Mouse (Mus musculus): ENCODE data around the gene Rfx3. TPM values are rescaled to one million over a fixed set of nuclear protein-coding genes. Genes with fewer than 3 reads are reported as not detected.

Rfx3 gene
- polyA plus RNA-seq, 1 experiment, result 14.4 TPM

DNA sequence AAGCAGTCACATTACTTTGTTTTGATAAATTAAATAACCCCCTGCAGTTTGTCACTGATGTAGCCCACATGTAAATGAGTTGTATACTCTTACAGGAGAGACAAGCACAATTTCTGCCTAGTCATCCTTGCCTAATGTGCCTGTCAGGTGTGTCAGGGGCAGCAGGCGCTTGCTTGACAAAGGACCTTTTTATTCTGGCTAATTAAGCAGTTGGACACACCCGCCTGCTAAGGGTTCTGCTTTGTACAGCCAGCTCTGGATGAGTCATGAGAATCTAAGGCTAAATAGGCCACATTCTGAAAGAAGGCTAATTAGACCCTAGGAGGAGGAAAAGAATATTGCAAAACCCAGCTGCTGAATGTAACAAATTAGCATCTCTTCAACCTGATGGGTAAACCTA, 106.3 kb downstream of the Rfx3 start:
- no peaks in the 10 kb centered on the region for H3K9me3 ChIP-seq (replicated peaks; ENCODE audit: control insufficient read depth, insufficient read depth, low read length, poor library complexity, severe bottlenecking)
- no peak overlapping the region; the same call in 1 of the 2 replicates for H3K9ac ChIP-seq (ENCODE audit: low read depth, poor library complexity, severe bottlenecking)
- no peaks in the 10 kb centered on the region for H3K27me3 ChIP-seq (ENCODE audit: control insufficient read depth, insufficient read depth, low read length, poor library complexity, severe bottlenecking)
- H3K36me3 ChIP-seq (ENCODE audit: control insufficient read depth, insufficient read depth, low read length, poor library complexity, severe bottlenecking), result no peaks in the 10 kb centered on the region
- TF ChIP-seq EP300 (IDR thresholded peaks at IDR 0.05; ENCODE audit: insufficient read depth, low read depth, low read length) (peak; percentile 98), POLR2A (IDR thresholded peaks at IDR 0.05; ENCODE audit: insufficient read depth, low read length) (no peak), CTCF (IDR thresholded peaks at IDR 0.05; ENCODE audit: low read depth, low read length) (no peak)
- H3K27ac ChIP-seq (ENCODE audit: insufficient read depth, low read length), result peak overlapping the region; percentile 98
- no peak overlapping the region for H3K4me3 ChIP-seq (ENCODE audit: low read depth, low read length)
- peaks cover 7% of the 10 kb centered on the region for H3K4me1 ChIP-seq (ENCODE audit: control insufficient read depth, insufficient read depth, low read length)

DNA sequence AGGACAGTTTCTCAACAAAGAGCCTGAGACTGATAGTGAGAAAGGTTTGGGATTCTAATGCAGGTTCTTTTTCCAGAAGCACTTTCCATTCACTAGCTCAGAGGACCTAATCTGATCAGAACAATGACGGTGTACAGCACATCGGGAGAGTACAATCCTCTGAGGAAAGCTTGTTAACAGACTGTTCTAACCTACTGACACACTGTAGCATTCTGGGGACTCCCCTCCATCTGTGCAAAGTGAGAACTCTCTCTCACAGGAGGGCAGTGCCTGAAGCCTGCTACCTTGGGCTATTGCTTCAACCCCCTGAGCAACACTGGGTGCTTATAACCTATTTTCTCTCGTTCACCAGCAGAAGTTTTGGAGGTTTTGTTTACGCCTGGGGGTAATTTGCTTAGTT, 106.8 kb downstream of the Rfx3 start:
- Histone ChIP-seq H3K27me3 (ENCODE audit: control insufficient read depth, insufficient read depth, low read length, poor library complexity, severe bottlenecking) (no peaks in the 10 kb centered on the region), H3K9ac (ENCODE audit: low read depth, poor library complexity, severe bottlenecking) (no peak overlapping the region; the same call in 1 of the 2 replicates), H3K9me3 (replicated peaks; ENCODE audit: control insufficient read depth, insufficient read depth, low read length, poor library complexity, severe bottlenecking) (no peaks in the 10 kb centered on the region), H3K4me1 (ENCODE audit: control insufficient read depth, insufficient read depth, low read length) (peaks cover 7% of the 10 kb centered on the region), H3K4me3 (ENCODE audit: low read depth, low read length) (no peak overlapping the region), H3K36me3 (ENCODE audit: control insufficient read depth, insufficient read depth, low read length, poor library complexity, severe bottlenecking) (no peaks in the 10 kb centered on the region), H3K27ac (ENCODE audit: insufficient read depth, low read length) (peak overlapping the region; percentile 98)
- TF ChIP-seq EP300 (IDR thresholded peaks at IDR 0.05; ENCODE audit: insufficient read depth, low read depth, low read length), result no peak
- TF ChIP-seq POLR2A (IDR thresholded peaks at IDR 0.05; ENCODE audit: insufficient read depth, low read length), result no peak
- no peak for TF ChIP-seq CTCF (IDR thresholded peaks at IDR 0.05; ENCODE audit: low read depth, low read length)

DNA sequence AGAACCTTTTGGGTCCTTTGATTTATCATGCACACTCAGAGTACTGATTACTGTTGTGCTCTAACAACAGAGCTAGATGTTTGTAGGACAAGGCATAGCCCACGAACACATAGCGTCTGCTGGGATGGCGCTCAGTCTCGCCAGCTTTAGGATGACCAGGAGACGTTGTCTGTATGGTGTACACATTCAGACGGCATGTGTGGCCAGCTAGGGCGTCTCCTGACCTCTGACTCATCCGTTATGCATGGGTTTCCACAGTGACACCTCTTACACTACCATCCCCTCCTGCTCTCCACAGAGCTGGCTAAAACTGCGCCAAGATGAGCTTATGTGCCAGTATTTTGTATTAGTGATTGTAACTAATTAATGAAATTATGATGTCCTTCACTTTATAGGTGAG, 108.4 kb downstream of the Rfx3 start:
- H3K36me3 ChIP-seq (ENCODE audit: control insufficient read depth, insufficient read depth, low read length, poor library complexity, severe bottlenecking), result no peaks in the 10 kb centered on the region; the same call in 1 of the 2 replicates
- no peaks in the 10 kb centered on the region for H3K27me3 ChIP-seq (ENCODE audit: control insufficient read depth, insufficient read depth, low read length, poor library complexity, severe bottlenecking)
- no peak overlapping the region for H3K4me3 ChIP-seq (ENCODE audit: low read depth, low read length)
- no peak overlapping the region for H3K9ac ChIP-seq (ENCODE audit: low read depth, poor library complexity, severe bottlenecking)
- H3K4me1 ChIP-seq (ENCODE audit: control insufficient read depth, insufficient read depth, low read length), result peaks cover 7% of the 10 kb centered on the region
- no peak overlapping the region for H3K27ac ChIP-seq (ENCODE audit: insufficient read depth, low read length)
- TF ChIP-seq CTCF (IDR thresholded peaks at IDR 0.05; ENCODE audit: low read depth, low read length) (no peak), POLR2A (IDR thresholded peaks at IDR 0.05; ENCODE audit: insufficient read depth, low read length) (no peak), EP300 (IDR thresholded peaks at IDR 0.05; ENCODE audit: insufficient read depth, low read depth, low read length) (no peak)
- H3K9me3 ChIP-seq (replicated peaks; ENCODE audit: control insufficient read depth, insufficient read depth, low read length, poor library complexity, severe bottlenecking), result no peaks in the 10 kb centered on the region

DNA sequence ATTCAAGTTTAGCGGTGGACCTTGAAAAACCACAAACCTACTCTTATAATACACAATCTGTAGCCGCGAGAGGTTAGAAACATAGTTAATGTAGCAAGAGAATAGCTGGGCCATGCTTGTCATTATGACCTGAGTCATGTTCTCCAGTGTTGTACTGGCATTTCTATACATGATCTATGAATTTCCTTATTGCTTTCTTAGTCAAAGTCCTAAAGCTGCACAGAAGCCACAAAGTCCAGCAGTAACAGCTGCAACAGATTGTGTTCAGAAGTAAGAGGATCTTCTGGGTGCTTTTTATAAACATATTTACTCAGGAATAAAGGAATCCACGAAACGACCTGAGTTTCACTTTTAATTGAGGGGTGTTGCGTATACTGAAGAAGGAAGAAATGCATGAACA, 109.3 kb downstream of the Rfx3 start:
- no peak overlapping the region for H3K4me3 ChIP-seq (ENCODE audit: low read depth, low read length)
- no peak overlapping the region for H3K27ac ChIP-seq (ENCODE audit: insufficient read depth, low read length)
- no peak overlapping the region for H3K9ac ChIP-seq (ENCODE audit: low read depth, poor library complexity, severe bottlenecking)
- no peaks in the 10 kb centered on the region for H3K9me3 ChIP-seq (replicated peaks; ENCODE audit: control insufficient read depth, insufficient read depth, low read length, poor library complexity, severe bottlenecking)
- H3K27me3 ChIP-seq (ENCODE audit: control insufficient read depth, insufficient read depth, low read length, poor library complexity, severe bottlenecking), result no peaks in the 10 kb centered on the region
- no peaks in the 10 kb centered on the region; the same call in 1 of the 2 replicates for H3K36me3 ChIP-seq (ENCODE audit: control insufficient read depth, insufficient read depth, low read length, poor library complexity, severe bottlenecking)
- peaks cover 7% of the 10 kb centered on the region for H3K4me1 ChIP-seq (ENCODE audit: control insufficient read depth, insufficient read depth, low read length)
- TF ChIP-seq POLR2A (IDR thresholded peaks at IDR 0.05; ENCODE audit: insufficient read depth, low read length), result no peak
- no peak for TF ChIP-seq EP300 (IDR thresholded peaks at IDR 0.05; ENCODE audit: insufficient read depth, low read depth, low read length)
- TF ChIP-seq CTCF (IDR thresholded peaks at IDR 0.05; ENCODE audit: low read depth, low read length), result no peak

DNA sequence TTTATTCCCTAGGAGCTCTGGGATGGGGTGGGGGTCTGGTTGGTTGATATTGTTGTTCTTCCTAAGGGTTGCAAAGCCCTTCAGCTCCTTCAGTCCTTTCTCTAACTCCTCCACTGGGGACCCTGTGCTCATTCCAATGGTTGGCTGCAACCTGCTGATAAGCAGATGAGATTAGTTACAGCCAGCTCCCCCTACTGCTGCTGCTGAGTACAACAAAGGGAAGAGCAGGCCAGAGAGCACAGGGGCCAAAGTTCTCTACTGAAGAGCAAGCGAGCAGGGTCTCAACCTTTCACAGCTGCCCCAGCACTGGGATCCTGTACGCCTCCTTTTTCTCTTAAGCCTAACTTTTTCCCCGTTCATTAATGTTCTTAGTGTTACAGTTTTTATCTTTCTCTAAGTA, 126.4 kb downstream of the Rfx3 start:
- no peak overlapping the region for H3K4me3 ChIP-seq (ENCODE audit: low read depth, low read length)
- H3K36me3 ChIP-seq (ENCODE audit: control insufficient read depth, insufficient read depth, low read length, poor library complexity, severe bottlenecking), result no peaks in the 10 kb centered on the region
- TF ChIP-seq EP300 (IDR thresholded peaks at IDR 0.05; ENCODE audit: insufficient read depth, low read depth, low read length) (no peak), CTCF (IDR thresholded peaks at IDR 0.05; ENCODE audit: low read depth, low read length) (peak; percentile 26), POLR2A (IDR thresholded peaks at IDR 0.05; ENCODE audit: insufficient read depth, low read length) (no peak)
- no peaks in the 10 kb centered on the region for H3K9me3 ChIP-seq (replicated peaks; ENCODE audit: control insufficient read depth, insufficient read depth, low read length, poor library complexity, severe bottlenecking)
- no peaks in the 10 kb centered on the region for H3K27me3 ChIP-seq (ENCODE audit: control insufficient read depth, insufficient read depth, low read length, poor library complexity, severe bottlenecking)
- no peak overlapping the region for H3K9ac ChIP-seq (ENCODE audit: low read depth, poor library complexity, severe bottlenecking)
- no peaks in the 10 kb centered on the region for H3K4me1 ChIP-seq (ENCODE audit: control insufficient read depth, insufficient read depth, low read length)
- no peak overlapping the region for H3K27ac ChIP-seq (ENCODE audit: insufficient read depth, low read length)

DNA sequence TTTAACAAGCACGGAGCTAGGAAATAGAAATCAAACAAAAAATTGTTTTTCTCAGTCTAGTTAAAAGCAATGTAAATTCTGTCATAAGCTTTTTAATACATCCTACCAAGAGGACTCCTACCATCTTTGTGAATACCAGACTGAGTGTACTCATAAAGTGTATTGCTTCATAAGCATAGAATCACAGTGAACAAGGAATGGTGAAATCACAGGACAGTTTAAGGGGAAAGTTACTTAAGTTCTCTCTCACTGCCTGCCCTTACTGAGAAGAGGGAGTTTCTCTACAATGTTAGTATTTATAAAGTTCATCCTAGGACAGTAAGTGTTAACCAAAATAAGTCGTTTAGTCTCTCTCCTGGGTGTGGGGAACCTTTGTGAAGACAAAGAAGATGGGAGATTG, 133.5 kb downstream of the Rfx3 start:
- Histone ChIP-seq H3K9ac (ENCODE audit: low read depth, poor library complexity, severe bottlenecking) (no peak overlapping the region), H3K9me3 (replicated peaks; ENCODE audit: control insufficient read depth, insufficient read depth, low read length, poor library complexity, severe bottlenecking) (no peaks in the 10 kb centered on the region), H3K27ac (ENCODE audit: insufficient read depth, low read length) (no peak overlapping the region), H3K4me1 (ENCODE audit: control insufficient read depth, insufficient read depth, low read length) (no peaks in the 10 kb centered on the region), H3K27me3 (ENCODE audit: control insufficient read depth, insufficient read depth, low read length, poor library complexity, severe bottlenecking) (no peaks in the 10 kb centered on the region), H3K4me3 (ENCODE audit: low read depth, low read length) (no peak overlapping the region), H3K36me3 (ENCODE audit: control insufficient read depth, insufficient read depth, low read length, poor library complexity, severe bottlenecking) (no peaks in the 10 kb centered on the region)
- no peak for TF ChIP-seq EP300 (IDR thresholded peaks at IDR 0.05; ENCODE audit: insufficient read depth, low read depth, low read length)
- no peak for TF ChIP-seq CTCF (IDR thresholded peaks at IDR 0.05; ENCODE audit: low read depth, low read length)
- no peak for TF ChIP-seq POLR2A (IDR thresholded peaks at IDR 0.05; ENCODE audit: insufficient read depth, low read length)

Measured in ES-Bruce4 (cell line).